Mouse (Mus musculus): Measurements from ENCODE around the gene Wwc2.
A peak's percentile ranks its signal among the peaks of the same experiment; 100 is the strongest.

Gene Wwc2

DNA sequence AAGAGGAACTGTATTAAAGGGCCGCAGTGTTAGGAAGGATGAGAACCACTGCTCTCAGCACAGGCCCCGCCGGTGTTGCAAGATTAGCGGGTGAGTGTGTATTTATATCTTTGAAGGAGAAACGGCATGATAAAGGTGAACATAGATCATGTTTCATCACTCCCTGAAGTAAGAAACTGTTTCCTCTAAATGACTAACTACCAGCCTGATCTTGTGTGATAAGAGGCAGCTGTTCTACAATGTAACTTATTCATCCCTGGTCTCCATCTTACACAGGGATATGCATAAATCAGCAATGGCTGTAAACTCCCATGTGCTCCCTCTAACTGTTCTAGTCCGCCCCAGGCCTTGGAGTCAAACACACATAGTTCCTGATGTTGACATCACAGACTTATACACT lies 191.3 kb downstream of the Wwc2 start:
- no peak for DNase-seq (ENCODE audit: low spot score in 2 of 2)

DNA sequence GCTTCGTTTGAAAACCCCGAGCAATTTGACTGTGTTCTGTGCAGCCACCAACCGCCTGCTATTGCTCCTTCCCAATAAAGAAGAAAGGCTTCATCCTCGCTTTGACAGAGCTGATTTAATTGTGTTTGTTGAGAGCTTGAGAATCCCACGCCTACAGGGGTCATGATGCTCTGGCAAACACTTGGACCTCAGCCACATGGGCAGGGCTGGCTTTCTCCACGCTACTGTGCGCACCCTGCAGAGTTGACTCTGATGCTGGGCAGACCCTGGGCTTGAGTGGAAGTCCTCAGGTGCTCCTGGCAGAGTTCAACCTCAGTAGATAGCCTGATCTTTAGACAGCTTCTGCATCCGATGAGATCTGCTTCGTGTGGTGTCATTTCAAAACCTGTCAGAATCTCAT lies 198.7 kb downstream of the Wwc2 start:
- no peak for DNase-seq (ENCODE audit: low spot score in 2 of 2)

DNA sequence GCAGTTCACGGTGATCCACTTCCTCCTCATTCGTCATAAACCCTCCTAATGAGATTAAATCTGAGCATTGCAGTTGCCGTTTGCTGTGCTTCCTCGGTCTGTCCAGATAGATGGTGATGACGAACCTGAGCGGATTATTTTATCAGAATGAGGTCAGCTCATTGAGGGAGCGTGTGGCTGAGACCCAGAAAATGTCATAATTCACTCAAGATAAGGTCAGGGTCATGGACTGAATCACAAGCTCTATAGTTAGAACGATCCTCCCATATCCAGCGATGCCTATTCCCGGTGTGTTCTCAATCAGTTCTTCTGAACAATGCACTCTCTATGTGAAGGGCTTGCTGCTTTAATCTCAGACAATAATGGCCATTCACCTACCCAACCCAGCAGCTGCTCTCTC lies 203.0 kb downstream of the Wwc2 start:
- peak; percentile 27 to 56 for DNase-seq (ENCODE audit: low spot score in 2 of 2)

DNA sequence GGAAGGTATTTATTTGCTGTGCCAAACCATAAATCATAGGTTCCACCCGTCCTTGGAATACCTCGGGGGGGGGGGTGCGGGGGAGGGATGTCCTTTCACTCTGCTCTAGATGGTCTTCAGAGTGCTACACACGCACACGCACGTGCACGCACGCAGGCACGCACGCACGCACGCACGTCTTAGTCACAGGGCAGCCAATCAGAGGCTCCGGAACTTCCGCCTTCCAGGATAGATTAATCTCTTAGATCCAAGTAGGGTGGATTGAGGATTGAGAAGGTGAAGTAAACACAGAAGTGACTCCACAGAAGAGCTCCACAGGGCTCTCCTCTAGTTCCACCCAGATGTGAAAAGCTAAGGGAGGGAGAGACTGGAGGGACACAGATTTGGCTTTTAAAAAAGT lies 204.4 kb downstream of the Wwc2 start:
- no peak for DNase-seq (ENCODE audit: low spot score in 2 of 2)

DNA sequence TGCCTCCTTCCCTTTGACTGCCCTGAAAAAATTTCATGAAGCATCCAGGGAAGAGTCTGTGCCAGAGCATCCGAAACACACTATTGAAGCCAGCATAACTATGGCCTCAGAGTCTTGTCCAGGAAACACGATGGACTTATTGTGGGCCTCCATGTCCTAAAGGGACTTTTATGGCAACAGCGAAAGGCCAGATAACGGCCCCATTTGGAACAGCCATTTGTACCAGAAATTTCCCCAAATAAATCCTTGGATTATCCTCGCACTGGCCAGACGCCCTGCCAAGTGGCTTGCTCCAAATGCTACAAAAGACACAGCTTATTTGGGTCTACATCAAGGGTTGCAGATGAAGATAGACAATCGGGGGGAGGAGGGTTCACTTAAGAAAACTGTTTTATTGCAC lies 206.3 kb downstream of the Wwc2 start:
- DNase-seq (ENCODE audit: low spot score in 2 of 2): peak; percentile 76 to 78

DNA sequence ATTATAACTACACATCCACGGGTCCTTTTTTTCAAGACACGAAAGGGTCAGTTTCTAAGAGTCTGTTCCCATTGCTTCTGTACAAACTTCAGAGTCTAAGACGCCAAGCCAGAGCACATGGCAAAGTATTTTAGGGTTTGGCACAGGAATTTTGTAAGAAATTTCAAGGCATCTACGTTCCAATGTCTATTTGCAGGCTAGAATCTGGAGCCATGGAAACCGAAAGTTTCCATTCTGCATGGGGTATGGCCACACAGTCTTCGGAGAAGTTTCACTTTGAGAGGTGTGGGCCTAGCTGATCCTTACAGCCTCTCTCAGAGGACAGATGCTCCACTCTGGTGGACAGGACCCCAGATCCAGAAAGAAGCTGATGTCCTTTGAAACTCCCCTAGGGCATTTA lies 206.8 kb downstream of the Wwc2 start:
- DNase-seq (ENCODE audit: low spot score in 2 of 2): peak in 1 of 2 experiments; percentile 31

DNA sequence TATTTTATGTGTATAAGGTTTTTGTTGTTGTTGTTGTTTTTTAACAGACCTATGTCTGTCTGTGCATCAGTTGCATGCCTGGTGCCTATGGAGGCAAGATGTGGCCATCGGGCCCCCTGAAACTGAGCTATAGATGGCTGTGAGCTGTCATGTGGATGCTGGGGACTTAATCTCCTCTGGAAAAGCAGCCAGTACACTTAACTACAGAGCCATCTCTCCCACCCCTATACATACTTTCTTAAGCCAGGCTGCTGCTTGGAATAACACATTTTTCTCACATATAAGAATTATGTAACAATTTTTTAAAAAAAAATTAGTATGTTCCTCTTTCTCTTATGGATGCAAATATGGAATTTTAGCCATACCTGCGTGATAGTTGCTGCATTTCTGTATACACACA lies 207.2 kb downstream of the Wwc2 start:
- no peak for DNase-seq (ENCODE audit: low spot score in 2 of 2)

DNA sequence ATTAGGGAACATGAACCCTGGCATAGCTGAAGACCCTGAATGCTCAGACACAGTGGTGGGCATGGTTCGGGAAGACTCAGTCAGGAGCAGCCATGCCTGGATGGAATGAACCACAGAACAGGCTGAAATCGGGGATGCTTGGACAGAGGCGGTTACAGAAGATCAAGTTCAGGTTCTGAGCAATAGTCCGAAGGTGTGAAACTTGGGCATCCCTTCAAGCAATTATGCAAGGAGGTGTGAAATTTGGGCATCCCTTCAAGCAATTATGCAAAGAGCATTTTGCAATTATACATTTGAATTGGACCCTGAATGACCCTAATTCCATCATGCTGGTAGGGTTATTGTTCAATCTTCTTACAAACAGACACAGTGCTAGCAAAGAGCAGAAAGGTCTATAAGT lies 208.8 kb downstream of the Wwc2 start:
- no peak for DNase-seq (ENCODE audit: low spot score in 2 of 2)

DNA sequence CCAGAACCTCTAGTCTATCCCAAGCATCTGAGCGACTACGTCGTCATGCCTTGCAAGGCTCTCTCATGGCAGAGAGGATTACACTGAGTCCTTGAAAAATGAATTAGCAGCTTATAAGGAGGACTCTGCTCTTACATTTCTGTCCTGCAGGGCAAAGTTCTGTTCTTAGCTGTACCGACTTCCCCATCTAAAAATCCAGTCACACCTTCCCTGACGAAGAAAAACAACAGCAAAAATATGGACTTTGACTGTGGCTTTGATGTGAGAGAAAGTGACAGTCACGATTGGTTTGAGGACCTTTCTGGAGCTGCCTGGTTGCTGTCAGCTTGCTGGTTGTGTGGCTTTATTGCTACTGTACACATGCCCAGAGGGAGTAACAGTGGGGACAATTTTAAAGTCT lies 211.1 kb downstream of the Wwc2 start:
- no peak for DNase-seq (ENCODE audit: low spot score in 2 of 2)

DNA sequence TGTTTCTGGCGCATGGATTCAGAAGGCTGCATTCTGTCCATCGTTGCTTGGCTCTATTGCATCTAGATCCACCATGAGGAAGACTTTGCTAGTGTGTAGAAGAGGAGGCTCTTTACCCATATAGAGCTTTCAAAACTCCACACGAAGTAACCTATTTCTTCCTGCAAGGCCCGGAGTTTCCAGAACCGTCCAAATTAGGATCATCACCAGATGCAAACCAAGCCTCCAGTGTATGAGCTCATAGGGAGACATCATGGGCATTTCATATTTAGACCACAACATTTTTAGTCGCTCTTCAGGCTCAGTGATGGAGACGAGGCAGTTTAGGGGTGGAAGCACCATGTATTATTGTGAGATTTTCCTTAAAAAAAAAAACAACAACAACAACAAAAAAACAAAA lies 213.3 kb downstream of the Wwc2 start:
- no peak for DNase-seq (ENCODE audit: low spot score in 2 of 2)

Measured in heart, adult 9 months (tissue).